Mouse (Mus musculus) urinary bladder, postnatal 36 days (tissue): Measurements from ENCODE around the gene Aldh3a1.
"Not testable (repeated sequence)": the region's sequence is repeated elsewhere in the genome, so short reads cannot be mapped to it uniquely, and the experiment has no call there.

Source experiments
- DNase-seq, 2 experiments: peaks; one replicate each; pipeline ENCODE4 v3.0.0; 2022; ENCODE audit warnings: low spot score in 2 of 2, mixed read lengths in 1 of 2

Aldh3a1 gene

DNA sequence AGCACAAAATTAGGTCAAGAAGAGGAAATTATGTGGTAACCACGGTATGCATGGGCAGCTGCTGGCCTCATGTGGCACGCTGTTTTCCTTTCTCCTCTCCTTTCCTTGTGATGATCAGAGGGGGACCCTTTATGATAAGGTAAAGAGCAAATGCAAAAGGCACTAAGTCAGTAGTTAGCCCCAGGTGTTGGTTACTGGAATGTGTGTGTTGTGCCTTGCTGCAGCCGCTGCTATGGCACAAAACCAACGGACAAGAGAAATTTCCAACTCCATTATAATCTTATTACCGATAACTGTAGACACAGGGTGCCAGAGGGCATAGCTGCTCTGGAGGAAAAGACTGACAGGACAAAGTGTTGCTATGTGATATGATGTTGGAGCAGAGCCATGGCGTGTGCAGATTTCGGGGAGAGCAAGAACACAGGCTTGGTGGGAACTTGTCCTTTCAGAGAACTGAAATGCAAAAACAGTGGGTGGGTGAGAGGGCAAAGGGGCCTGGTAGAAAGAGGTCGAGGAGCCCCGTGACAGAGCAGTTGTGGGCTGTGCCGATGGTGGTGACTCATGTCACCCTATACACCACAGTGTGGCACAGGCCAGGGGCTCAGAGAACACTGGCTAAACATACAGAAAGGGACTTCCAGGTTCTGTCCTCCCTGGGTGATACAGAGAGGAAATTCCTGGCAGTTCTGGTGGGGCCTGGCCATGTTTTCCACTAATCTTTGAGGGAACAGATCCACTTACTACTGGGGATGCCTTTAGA is at the start of gene Aldh3a1:
Gene Aldh3a1, plus strand, starts transcription at position 51 of the 760 bp plus-strand sequence.
- DNase-seq = peak in 1 of 2 experiments; percentile 31

DNA sequence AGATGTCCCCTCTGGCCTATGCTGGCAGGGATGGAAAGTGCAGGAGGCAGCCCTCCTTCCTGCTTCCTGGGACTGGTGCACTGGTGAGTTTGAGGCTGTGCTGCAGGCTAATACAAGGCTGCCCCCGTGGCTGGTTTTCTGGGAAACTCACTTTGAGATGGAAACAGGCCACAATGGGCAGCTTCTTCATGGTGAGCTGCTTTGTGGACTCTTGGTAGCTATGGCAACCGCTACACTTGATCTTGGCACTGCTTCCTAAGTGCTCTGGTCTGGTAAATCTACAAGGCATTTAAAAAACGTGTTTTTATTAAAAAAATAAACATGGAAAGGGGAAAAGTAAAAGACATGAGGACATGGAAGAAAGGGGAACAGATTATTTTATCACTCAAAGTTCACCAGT is 49.2 kb upstream of the Aldh3a1 start:
- no peak for DNase-seq

GRCm38 (mm10) chr11:61159796-61160732 is 47.3 kb upstream of the Aldh3a1 start:
- DNase-seq = no peak

DNA sequence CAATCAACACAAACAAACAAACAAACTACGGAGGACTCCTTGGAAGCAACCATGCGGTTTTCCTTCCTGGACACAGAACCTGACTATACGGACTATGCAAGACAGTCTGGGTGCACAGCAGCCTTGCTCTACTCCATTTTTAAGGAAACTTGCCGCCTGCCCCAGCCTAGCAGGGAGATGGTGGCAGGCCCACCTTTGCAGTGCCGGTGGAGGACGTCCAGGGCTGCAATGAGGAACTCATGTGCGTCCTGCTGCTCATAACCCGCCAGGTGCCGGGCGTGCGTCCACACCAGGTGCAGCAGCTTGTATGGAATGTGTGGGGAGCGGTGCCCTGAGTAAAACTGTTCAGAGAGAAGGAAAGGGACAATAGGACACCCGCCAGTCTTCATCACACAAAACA is 46.2 kb upstream of the Aldh3a1 start:
- DNase-seq = no peak

- no peak for DNase-seq
Measured at GRCm38 (mm10) chr11:61162776-61163175, 44.6 kb upstream of the Aldh3a1 start.

DNA sequence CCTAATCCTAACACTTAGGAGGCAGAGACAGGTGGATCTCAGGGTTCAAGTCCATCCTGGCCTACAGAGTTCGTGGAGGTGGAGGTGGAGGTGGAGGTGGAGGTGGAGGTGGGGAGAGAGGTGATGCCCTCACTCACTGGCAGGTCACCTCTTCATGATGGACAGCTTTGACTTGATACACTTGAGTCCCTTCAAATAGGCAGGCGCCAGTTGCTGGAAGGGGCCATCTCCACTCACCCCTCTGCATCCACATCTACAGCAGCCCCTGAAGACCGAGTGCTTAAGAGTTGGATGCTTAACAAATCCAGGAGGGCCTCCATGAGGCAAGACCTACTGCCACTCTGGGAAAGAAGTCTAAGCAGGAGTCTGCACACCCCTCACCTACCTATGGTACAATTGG is 44.0 kb upstream of the Aldh3a1 start:
- DNase-seq = no peak

DNA sequence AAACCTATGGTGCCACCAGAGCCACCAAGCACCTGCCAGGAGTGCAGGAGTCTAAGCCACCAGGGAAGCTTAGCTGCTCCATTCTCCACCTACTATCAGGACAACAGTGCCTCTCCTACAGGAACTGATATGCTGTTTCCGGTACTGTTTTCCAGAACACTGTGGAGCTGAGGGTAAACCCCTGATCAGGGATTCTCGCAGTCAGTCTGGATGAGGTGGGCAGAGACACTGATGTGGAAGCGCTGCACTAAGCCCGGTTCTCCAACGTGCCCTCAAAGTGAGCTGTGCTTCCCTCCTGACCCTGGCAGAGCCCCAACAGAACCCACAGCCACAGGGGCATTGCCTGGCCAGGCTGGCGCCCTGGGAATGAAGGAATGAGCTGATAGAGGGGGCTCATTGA is 43.0 kb upstream of the Aldh3a1 start:
- DNase-seq = no peak

DNA sequence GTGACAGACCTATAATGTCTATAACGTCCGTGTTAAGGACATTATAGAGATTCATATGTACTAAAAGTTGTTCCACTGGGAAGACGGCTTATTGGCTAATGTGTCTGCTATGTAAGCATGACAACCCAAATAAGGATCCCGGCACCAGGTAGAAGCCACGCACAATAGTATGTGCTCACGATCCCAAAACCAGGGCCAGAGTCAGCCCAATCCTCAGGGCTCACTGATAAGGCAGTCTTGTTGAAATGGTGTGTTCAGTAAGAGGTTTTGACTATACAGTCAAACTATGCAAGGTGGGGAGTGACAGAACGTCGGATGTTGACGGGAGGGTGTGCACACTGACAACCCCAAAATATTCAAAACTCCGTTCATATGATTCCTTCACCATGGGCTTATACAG is 42.5 kb upstream of the Aldh3a1 start:
- no peak for DNase-seq

DNA sequence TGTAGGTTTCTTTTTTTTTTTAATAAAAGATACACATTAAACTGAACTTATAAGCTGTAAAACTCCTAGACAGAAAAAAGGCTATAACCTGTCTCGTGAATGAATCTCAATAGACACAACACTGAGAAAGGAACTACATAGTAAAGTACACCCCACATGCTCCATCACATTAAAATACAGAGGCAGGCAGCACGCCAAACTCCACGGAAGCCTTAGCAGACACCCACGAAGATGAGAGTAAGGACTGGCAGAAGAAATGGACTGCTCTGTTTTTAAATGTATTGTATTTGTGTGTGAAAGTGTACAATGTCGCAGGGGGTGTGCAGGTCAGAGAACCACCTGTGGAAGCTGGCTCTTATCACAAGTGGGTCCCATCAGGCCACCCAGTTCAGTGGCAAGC is 37.2 kb upstream of the Aldh3a1 start:
- DNase-seq = no peak

DNA sequence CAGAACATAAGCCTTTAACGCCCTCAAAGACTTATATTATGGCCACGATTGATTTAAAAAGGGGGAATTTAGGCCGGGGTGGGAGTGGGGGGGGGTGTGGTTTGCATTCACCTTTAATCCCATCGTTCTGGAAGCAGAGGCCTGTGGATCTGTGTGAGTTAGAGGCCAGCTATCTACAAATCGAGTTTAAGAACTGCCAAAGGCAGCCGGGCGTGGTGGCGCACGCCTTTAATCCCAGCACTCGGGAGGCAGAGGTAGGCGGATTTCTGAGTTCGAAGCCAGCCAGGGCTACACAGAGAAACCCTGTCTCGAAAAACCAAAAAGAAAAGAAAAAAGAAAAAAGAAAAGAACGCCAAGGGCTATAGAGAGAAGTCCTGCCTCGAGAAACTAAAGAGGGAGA is 33.9 kb upstream of the Aldh3a1 start:
- not testable (repeated sequence) for DNase-seq

DNA sequence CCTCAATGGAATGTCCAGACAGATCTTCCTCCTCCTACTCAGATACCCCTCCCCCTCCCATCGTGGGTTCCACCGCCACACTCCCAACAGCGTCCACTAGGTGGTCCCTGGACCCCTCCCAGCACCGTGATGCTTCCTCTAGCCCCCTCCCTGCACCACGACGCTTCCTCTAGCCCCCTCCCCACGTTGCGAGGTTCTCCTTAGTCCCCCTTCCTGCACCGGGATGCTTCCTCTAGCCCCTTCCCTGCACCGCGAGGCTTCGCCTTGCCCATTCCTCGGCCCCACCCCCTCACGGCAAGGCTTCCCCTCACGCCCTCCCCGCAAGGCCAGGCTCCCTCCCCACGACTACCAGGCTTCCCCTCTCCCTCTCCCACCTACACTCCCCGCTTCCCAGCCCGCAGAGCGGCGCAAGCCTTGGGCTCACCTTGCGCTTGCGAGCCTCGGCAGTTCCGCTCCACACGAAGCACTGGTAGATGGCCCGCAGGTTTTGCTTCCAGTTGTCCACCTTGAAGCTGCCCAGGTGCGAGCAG is 33.0 kb upstream of the Aldh3a1 start:
- no peak for DNase-seq

DNA sequence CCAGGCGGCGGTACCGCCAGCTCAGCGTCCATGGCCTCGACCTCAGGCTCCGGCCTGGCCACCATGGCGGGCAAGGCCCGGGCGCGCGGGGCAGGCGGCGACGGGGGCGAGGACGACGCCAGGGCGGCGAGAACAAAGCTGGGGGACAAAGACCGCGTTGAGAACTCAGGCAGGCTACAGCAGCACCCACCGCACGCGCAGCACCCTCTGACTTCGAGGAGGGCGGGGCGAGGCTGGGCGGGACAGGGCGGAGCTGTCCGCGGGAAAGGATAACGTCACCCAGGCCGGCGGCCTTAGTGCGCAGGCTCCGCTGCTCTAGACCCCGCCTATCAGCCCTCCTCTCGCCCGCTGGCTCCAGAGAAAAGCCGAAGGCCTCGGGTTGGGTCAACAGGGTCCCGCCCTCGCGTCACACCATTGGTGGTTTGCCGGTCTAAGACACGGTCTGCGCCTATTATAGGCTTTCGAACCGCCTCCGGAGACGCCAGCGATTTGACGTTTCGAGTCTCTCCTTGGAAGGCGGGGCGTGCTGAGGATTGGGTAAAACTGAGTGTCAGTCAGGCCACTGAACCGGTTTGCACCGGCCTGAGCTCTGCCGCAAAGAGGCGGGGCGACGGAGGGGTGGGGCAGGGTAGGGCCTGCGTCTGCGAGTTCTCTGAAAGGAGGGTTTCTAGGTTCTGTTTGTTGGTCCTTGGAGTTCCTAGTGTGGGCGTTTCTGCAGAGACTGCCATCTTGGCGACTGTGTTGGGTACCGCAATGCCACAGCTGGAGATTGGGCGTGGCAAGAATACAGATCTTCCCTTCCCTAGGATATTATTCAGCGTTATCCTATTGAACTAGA is 32.3 kb upstream of the Aldh3a1 start, which contains the start of gene Usp22:
Gene Usp22, minus strand, starts transcription at position 235 of the 838 bp plus-strand sequence.
- peak; percentile 98 to 99 for DNase-seq

DNA sequence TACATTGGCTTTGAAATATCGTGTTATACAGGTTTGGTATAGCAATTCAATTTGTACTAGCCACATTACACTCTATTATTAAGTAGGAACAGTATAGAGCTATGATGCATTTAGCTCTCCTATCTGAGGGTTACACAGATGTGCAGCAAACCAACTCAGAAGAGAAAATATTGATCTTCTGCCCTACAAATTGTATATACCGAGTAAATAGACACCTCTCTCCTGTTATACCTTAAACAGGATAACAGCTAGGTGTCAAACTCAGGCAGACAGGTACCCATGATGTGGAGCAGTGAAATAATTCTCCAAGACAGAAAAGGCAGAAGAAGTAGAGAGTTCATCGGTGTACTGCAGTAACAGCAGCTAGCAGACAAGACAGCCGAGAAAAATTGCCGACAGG is 31.6 kb upstream of the Aldh3a1 start:
- no peak for DNase-seq

GRCm38 (mm10) chr11:61176321-61176720 is 31.0 kb upstream of the Aldh3a1 start:
- DNase-seq = no peak

DNA sequence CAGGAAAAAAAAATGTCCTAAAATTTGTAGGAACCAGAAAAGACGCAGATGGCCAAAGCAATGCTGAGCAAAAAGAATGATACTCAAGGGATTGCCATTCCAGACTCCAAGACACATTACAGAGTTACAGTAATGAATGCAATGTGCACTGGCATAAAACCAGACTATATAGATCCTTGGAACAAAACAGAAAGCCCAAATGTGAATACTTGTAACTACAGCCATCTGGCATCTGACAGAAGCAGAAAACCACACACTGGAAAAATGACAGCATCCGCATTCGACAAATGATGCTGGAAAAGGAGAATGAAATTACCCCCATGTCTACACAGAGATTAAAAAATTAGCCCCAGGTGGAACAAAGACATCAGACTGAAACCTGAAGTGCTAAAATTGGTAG is 27.0 kb upstream of the Aldh3a1 start:
- DNase-seq = no peak

DNA sequence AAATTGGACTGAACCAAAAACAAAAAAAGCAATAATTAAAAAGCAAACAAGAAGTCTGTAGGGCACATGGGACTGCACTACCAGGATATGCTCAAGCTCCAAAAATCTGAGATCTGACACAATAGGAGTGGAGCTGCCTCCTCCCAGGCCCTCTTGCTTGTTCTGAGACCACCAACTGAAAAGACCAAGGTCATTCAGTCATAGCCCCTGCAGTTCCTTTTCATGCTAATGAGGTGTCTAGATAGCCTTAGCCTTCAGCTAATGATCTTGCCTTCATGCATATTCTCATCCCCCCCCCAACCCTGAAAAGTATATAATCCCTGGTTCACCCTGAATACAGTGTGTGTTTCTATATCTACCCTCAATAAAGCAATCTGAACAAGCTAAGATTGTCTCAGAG is 25.7 kb upstream of the Aldh3a1 start:
- no peak for DNase-seq

DNA sequence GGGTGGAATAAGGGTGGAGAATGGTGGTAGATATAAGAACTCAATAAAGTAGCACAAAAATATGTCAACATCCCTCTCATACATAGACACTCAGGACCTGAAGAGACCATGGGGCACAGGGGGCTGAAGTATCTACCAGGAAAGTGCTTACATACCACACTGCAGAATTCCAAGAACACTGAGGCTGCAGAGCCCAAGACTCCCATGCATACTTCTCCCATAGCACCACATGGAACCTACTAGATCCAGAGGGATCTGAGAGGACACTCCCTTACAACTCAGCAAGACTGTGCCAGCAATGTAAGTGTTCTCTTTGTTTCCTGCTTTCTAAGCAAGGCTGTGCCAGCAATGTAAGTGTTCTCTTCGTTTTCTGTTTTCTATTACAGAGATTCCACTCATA is 23.5 kb upstream of the Aldh3a1 start:
- no peak for DNase-seq

DNA sequence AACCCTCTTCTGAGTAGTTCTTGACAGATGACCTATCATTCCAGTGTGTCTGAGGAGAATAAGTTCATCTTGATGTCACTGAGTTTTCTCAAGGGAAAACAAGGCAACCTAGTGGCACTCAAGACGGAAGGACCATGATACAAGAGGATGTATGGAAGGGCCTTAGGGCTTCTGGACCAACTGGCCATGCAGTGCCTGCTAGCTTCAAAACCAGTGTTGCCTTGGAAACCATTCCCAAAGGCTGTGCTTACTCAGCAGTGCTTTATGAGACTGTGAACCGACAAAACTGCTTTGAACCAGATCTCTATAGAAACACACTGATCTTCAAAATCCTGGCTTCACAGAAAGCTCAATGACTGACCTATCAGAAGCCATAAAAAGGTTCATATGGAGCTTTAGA is 16.6 kb upstream of the Aldh3a1 start:
- DNase-seq = no peak

GRCm38 (mm10) chr11:61192123-61192522 is 15.2 kb upstream of the Aldh3a1 start:
- not testable (repeated sequence) for DNase-seq

- no peak for DNase-seq
Measured at GRCm38 (mm10) chr11:61192779-61193178, 14.6 kb upstream of the Aldh3a1 start.

DNA sequence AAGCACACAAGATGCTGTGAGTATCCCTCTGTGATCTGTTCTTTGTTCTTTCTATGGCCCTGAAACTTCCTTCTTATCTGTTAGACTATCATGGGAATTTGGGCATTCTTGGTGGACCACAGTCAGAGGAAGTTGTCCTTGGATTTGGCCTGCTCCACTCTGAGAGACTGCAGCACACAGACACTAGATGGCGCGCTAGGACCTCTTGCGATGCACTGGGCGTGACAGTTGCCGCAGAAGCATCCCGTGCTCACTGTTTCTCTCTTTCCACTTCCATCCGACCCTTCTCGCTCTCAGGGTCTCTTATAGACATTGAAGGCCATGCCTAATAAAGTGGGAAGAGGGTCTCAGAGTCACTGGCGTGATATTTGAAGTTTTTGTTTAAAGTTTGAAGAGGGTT is 13.9 kb upstream of the Aldh3a1 start:
- DNase-seq = peak; percentile 77 to 82
